Mouse (Mus musculus): ENCODE data around the gene Syngr3. TPM values are rescaled to one million over a fixed set of nuclear protein-coding genes. Genes with fewer than 3 reads are reported as not detected.
"Not testable (repeated sequence)": the region's sequence is repeated elsewhere in the genome, so short reads cannot be mapped to it uniquely, and the experiment has no call there.

Gene Syngr3
- total RNA-seq, 4 experiments from 2014 or later, result 2.4 to 5.5 (median 3.8) TPM

GRCm38 (mm10) chr17:24676187-24676586 lies 13.6 kb downstream of the Syngr3 start:
- DNase-seq, result no peak

- no peak for DNase-seq
Measured at GRCm38 (mm10) chr17:24674277-24674676, 15.5 kb downstream of the Syngr3 start.

GRCm38 (mm10) chr17:24672141-24672540 lies 17.6 kb downstream of the Syngr3 start:
- peak; percentile 73 for DNase-seq

- no peak for DNase-seq
Measured at GRCm38 (mm10) chr17:24671346-24671745, 18.4 kb downstream of the Syngr3 start.

- DNase-seq, result no peak
Measured at GRCm38 (mm10) chr17:24670246-24670844, 19.4 kb downstream of the Syngr3 start.

GRCm38 (mm10) chr17:24669545-24670245 lies 20.1 kb downstream of the Syngr3 start, which contains the start of gene Zfp598:
Zfp598 (plus strand) TSS chr17:24669687.
- peak; percentile 91 for DNase-seq

- not testable (repeated sequence) for DNase-seq
Measured at GRCm38 (mm10) chr17:24669214-24669544, 20.6 kb downstream of the Syngr3 start.

- no peak for DNase-seq
Measured at GRCm38 (mm10) chr17:24667416-24667815, 22.3 kb downstream of the Syngr3 start.

GRCm38 (mm10) chr17:24667011-24667410 lies 22.7 kb downstream of the Syngr3 start:
- not testable (repeated sequence) for DNase-seq

GRCm38 (mm10) chr17:24658017-24658758 lies 31.6 kb downstream of the Syngr3 start, which contains the start of gene Npw:
Npw (minus strand) TSS chr17:24658457.
- no peak for DNase-seq

- no peak for DNase-seq
Measured at GRCm38 (mm10) chr17:24654969-24655368, 34.8 kb downstream of the Syngr3 start.

GRCm38 (mm10) chr17:24653967-24654710 lies 35.6 kb downstream of the Syngr3 start:
- no peak for DNase-seq

GRCm38 (mm10) chr17:24651835-24652234 lies 37.9 kb downstream of the Syngr3 start:
- no peak for DNase-seq

- DNase-seq, result no peak
Measured at GRCm38 (mm10) chr17:24650766-24651165, 39.0 kb downstream of the Syngr3 start.

- no peak for DNase-seq
Measured at GRCm38 (mm10) chr17:24650070-24650616, 39.6 kb downstream of the Syngr3 start, which contains the start of gene Slc9a3r2. Slc9a3r2 (minus strand) TSS chr17:24650327.

- no peak for DNase-seq
Measured at GRCm38 (mm10) chr17:24649581-24650069, 40.1 kb downstream of the Syngr3 start.

- no peak for DNase-seq
Measured at GRCm38 (mm10) chr17:24648731-24649377, 40.9 kb downstream of the Syngr3 start.

- DNase-seq, result no peak
Measured at GRCm38 (mm10) chr17:24647493-24647892, 42.3 kb downstream of the Syngr3 start.

GRCm38 (mm10) chr17:24646381-24646780 lies 43.4 kb downstream of the Syngr3 start:
- no peak for DNase-seq

GRCm38 (mm10) chr17:24645916-24646315 lies 43.8 kb downstream of the Syngr3 start:
- DNase-seq, result no peak
